Mouse (Mus musculus) granulocyte monocyte progenitor cell, adult 5-6 weeks (primary cell): ENCODE measurements at regions not wholly inside any gene's neighbourhood (a gene's known extent, or its start where the extent isn't known, plus 50 kb on each side); places are given as distances from the start of the nearest gene placed in this dataset.

ENCODE experiments used
- ATAC-seq: replicated peaks from 2 replicates; pipeline ENCODE4 v1.8.0; 2016; ENCODE audit warnings: mild to moderate bottlenecking, moderate TSS enrichment, inconsistent platforms; ENCODE audit not compliant: poor library complexity, severe bottlenecking

- peak; percentile 86 for ATAC-seq
Observed at GRCm38 (mm10) chr10:17485049-17485449, 238.0 kb upstream of the Cited2 start.

DNA sequence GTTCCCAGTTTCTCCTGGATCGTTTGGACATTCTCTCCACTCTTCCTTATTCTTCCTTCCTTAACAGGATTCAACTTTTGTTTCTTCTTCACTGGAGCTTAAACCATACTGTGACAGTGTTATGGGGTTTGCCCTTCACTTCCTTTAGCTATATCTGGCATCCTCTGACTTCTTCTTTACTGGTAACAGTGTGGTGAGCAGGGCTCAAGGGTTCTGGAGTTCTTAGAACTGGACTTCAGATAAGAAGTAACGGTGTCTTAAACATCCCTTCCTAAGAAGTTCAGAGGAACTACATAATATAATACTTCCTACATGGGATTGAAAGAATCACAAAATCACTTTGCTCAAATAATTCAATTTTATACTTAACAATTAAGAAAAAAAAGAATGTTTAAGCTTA, 237.5 kb upstream of the Cited2 start:
- ATAC-seq, result peak; percentile 67

GRCm38 (mm10) chr10:17486011-17486410, 237.0 kb upstream of the Cited2 start:
- ATAC-seq, result peak; percentile 58

DNA sequence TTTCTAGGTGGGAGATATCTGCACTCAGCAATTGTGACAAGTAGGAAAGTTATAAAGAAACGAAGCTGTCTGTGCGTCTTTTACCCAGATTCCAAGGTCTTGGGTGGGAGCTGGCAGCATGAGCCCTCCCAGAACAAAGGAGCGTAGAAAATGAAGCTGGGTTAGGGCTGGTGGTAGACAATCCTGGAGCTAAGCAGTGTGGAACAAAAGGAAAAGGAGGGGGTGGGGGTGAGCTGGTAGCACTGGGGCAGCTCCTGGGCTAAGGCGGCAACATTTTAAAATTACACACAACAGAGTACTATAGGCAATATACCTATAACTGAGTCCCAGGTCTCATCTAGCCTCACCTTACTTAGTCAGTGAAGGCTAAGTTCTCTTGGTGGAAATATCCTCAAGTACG, 235.6 kb upstream of the Cited2 start:
- no peak for ATAC-seq

GRCm38 (mm10) chr10:17491611-17492305, 231.3 kb upstream of the Cited2 start:
- ATAC-seq, result peak; percentile 97

GRCm38 (mm10) chr10:17493137-17493536, 229.9 kb upstream of the Cited2 start:
- ATAC-seq, result no peak

GRCm38 (mm10) chr10:17496831-17497230, 226.2 kb upstream of the Cited2 start:
- ATAC-seq, result no peak

DNA sequence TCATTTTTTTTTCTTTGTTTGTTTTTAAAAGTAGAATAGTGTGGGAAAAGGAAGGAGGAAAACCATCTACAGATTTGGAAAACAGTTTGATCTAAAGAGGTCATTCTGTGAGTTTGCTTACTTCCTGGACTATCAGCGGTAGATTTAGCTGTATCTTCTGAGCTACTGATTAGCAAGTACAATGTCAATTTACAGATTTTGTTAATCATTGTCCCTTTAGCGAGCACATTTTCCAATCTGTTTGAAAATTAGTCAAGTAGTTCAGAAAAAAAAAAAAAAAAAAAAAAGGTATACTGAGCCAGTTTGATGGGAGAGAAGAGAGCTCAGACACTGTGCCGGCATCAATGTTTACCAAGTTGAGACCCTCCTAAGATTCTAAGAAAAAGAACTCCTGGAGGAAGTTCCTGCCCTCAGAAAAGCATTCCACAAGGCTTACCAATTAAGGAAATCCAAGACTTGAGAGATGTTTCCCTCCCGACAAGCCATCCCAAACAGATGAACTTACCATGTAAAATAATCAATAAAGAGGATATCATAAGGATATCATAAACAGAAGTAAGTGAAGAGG, 212.3 kb upstream of the Cited2 start:
- no peak for ATAC-seq

DNA sequence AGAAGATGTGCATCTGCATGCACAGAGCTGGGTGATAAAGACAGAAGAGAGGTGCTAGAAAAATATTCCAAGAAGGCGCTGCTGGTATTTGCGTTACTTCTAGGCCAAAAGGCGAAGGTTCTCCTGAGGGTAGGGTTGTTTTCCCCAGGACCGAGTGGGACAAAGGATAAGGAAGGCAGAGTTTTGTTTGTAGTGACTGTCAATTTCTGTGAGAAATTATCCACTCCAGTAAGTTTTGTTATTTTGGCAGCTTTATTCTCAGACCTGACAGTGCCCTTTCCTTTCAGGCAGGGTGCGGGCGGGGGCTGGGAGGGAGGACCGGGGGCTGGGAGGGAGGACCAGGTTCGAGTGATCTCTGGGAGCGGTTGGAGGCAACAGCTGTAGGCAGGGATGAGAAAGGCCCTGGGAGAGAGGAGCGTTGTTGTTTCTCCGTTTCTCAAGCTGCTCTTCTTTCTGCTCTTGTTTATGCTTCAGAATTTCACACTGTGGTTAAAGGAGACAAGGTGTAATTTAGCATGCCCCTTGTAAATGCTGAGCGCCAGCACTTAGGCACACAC, 211.2 kb upstream of the Cited2 start:
- ATAC-seq, result no peak

- ATAC-seq, result no peak
Observed at GRCm38 (mm10) chr10:17512487-17512886, 210.5 kb upstream of the Cited2 start.

- ATAC-seq, result no peak
Observed at GRCm38 (mm10) chr10:17513756-17514155, 209.3 kb upstream of the Cited2 start.

DNA sequence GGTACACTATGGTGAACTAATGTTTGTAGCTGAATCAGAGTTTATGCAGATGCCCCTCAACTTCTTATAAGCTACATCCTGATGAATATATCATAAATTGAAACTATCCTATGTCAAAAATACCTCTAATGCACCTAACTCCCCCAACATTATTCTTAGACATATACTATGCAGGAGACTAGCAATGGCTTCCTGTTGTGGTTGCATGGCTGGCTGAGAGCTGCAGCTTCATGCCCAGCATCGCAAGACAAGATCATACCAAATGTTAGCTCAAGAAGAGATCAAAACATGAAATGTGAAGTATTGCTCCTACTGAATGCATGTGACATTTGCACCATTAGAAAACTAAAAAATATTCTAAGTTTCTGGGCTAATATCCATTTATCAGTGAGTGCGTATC, 206.9 kb upstream of the Cited2 start:
- ATAC-seq, result no peak

GRCm38 (mm10) chr10:17518423-17519175, 204.4 kb upstream of the Cited2 start:
- ATAC-seq, result peak; percentile 85

DNA sequence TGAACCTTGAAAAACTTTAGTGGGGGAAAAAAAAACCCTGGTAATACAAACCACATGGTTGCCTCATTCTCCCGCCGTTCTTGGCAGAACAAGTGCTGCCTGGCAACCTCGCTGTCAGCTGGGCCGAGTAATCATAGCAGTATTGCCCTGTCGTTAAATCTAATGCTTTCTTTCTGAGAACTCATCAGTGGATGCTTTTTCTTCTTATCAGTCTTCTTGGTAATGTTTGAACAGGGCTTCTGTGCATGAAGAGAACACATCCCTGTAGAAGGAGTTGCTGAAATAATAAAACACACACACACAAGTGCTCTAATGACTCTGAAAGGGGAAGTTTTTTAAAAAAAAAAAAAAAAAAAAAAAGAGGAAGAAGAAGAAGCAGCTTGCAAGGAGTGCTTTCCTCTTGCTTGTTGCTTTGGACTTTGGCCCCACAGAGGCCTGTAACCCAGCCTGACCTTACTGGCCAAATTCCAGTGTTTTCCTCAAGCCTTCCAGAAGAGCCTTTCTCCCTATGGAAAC, 200.9 kb upstream of the Cited2 start:
- ATAC-seq, result peak; percentile 88

DNA sequence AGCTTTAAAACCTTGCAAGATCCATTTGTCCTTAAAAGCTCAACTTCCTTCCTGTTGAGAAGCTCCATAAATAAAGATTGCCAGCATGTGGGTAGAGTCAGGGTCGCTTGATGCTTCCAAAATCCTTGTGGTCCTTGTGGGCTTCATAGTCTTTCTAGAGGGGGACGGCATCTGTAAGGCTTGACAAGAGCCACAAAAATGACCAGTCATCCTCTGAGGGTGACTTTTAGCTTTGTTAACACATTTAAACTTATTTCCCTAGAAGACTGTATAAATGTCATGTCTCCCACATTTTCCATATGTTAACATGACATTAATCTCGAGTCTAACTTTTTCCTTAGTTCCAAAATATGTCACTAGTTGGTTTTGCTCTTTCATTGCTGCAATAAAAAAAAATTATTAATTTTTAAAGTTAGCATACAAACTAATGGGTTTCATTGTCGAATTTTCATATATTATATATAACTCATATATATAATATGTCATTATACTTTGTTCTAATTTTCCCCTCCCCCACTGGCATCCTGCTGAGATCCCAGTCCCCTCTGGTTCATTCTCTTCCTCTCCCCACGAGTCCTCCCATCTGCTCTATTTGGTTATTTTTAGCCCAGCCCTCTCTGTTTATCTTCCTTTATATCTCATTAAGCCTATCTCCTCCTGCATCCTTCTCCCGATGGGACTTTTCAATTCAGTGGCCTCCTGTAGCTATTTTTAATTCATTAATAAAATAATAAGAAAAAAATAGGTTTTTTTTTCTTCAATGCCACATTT, 199.3 kb upstream of the Cited2 start:
- no peak for ATAC-seq

GRCm38 (mm10) chr10:17527151-17527737, 195.8 kb upstream of the Cited2 start:
- ATAC-seq, result peak; percentile 61

DNA sequence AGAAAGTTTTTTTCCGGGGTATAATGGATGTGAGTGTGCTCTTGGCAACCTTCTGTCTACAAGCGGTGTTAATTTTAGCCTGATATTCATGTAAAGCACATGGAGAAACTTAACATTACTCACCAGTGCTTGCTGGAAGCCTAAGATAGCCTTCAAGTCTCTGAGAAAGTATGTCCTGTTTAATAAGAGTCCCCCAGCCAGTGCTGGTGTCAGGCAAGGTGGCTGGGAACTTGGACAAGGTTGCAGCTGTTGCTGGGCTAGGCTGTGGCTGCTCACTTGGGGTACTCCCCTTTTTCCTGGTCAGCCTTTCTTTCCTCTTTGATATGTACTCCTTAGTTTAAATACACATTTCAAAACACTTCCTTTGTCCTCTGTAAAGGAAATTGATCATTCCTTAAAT, 194.9 kb upstream of the Cited2 start:
- peak; percentile 80 for ATAC-seq

GRCm38 (mm10) chr10:17528846-17529245, 194.2 kb upstream of the Cited2 start:
- no peak for ATAC-seq

DNA sequence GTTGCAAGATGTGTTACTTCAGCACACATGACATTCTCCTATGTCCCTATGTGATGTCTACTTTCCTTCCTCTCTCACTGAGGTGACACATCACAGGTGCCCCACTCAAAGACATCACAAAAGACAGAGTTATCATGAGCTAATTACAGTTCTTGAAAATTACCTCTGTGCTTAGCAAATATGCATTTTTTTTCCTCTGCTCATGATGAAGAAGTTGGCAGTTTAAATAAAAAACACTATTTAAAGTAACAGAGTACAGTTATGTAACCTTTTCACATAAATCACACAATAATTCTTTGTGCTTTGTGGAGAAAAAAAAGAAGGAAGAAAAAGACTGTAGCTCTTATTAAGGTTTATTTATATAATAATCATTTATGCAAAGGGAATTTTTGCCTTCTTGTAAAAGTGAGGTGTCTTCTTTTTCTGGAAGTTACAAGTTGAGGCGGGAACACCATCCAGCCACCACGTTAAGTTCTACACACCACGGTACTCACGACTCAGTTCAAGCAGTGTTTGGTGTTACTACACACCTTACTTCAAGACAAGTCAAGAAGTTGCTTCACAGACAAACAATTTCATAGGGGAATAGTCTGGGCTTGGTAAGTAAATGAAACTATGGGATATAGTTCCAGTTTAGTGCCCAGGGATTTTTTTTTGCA, 193.0 kb upstream of the Cited2 start:
- ATAC-seq, result no peak
